In the genomic region with DNA sequence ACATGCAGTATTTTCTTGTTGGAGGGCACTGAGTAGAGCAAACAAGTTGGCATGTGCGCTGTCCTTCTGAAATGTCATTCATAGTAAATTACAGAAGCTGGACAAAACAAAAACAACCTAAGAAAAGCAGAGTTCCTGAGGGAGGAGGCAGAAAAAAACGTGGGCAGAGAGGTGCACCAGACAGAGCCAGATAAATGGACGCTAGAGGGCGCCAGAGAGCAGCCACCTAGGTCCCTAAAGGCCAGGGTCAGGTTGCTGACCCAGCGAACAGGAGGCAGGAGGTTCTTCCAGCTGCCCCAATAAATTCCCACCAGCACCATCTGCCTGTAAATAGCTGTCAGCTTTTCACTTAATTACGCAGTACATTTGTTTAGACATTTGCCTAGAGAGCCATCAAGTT, we compare ENCODE assay signal across 9 mouse cellular contexts.
DNase-seq lines count a peak whose midpoint lies in the region; ATAC-seq and TF ChIP-seq lines count a peak whose summit lies in the region.
"Had no signal": no experiment of that assay in that cellular context is flagged by ENCODE, and none has a peak within 500 bp of the region (broad histone marks: within the 10 kb centered on the region; RNA-seq: fewer than 3 reads in every experiment).

No protein-coding gene starts in this region.

- no peak for ATAC-seq in kidney, embryonic 14.5 days (ENCODE audit: low FRiP score, low TSS enrichment)

- no peaks in the 10 kb centered on the region for H3K27me3 ChIP-seq in kidney, embryonic 14.5 days (ENCODE audit: control insufficient read depth, insufficient read depth, low read length)
- H3K27me3 ChIP-seq in ES-Bruce4 (ENCODE audit: control insufficient read depth, insufficient read depth, low read length, poor library complexity, severe bottlenecking), result no peaks in the 10 kb centered on the region

- TF ChIP-seq CTCF in ES-Bruce4 (IDR thresholded peaks at IDR 0.05; ENCODE audit: low read depth, low read length), result peak; percentile 94

- peak; percentile 11 for DNase-seq in kidney, adult 11 months
- peak; percentile 27 for DNase-seq in 3T3-L1 (ENCODE audit: low read depth, low spot score)
- DNase-seq in cerebellum, adult 8-10 months, result peak; percentile 14
- DNase-seq in kidney, postnatal 10 days, result peak; percentile 49
- DNase-seq in retina, adult 2 months (ENCODE audit: low read depth, low spot score), result peak; percentile 6
- no peak for DNase-seq in B cell, adult 2 months

- H3K4me1 ChIP-seq in kidney, embryonic 14.5 days (ENCODE audit: control insufficient read depth, insufficient read depth, low read length), result no peaks in the 10 kb centered on the region
- no peaks in the 10 kb centered on the region for H3K4me1 ChIP-seq in ES-Bruce4 (ENCODE audit: control insufficient read depth, insufficient read depth, low read length)

- no peak for TF ChIP-seq EP300 in ES-Bruce4 (IDR thresholded peaks at IDR 0.05; ENCODE audit: insufficient read depth, low read depth, low read length)

- WGBS in kidney, embryonic 14.5 days, result 19% methylated on average over 6 of the region's 6 CpGs

- no peaks in the 10 kb centered on the region for H3K36me3 ChIP-seq in kidney, embryonic 14.5 days (ENCODE audit: control insufficient read depth, insufficient read depth, low read length)
- no peaks in the 10 kb centered on the region for H3K36me3 ChIP-seq in ES-Bruce4 (ENCODE audit: control insufficient read depth, insufficient read depth, low read length, poor library complexity, severe bottlenecking)

- H3K4me2 ChIP-seq in kidney, embryonic 14.5 days (replicated peaks; ENCODE audit: low read depth, low read length), result no peak overlapping the region

- no peak overlapping the region for H3K4me3 ChIP-seq in kidney, embryonic 14.5 days (ENCODE audit: low read length)
- H3K4me3 ChIP-seq in ES-Bruce4 (ENCODE audit: low read depth, low read length), result no peak overlapping the region

- no peak overlapping the region for H3K27ac ChIP-seq in kidney, embryonic 14.5 days (ENCODE audit: low read depth, low read length)
- no peak overlapping the region for H3K27ac ChIP-seq in ES-Bruce4 (ENCODE audit: insufficient read depth, low read length)
- H3K27ac ChIP-seq: macrophage had no signal

- TF ChIP-seq POLR2A in ES-Bruce4 (IDR thresholded peaks at IDR 0.05; ENCODE audit: insufficient read depth, low read length), result no peak

- no peak overlapping the region for H3K9ac ChIP-seq in kidney, embryonic 14.5 days (ENCODE audit: low read depth, low read length)
- H3K9ac ChIP-seq in ES-Bruce4 (ENCODE audit: low read depth, poor library complexity, severe bottlenecking), result no peak overlapping the region

- no peaks in the 10 kb centered on the region for H3K9me3 ChIP-seq in kidney, embryonic 14.5 days (ENCODE audit: control insufficient read depth, low read length)
- H3K9me3 ChIP-seq in ES-Bruce4 (replicated peaks; ENCODE audit: control insufficient read depth, insufficient read depth, low read length, poor library complexity, severe bottlenecking), result no peaks in the 10 kb centered on the region

Comparison
In these comparisons a context has a peak if more than half of its experiments do, and no peak if none do; other contexts are left out.
1. DNase-seq: peak in kidney, adult 11 months (single experiment), 3T3-L1 (single experiment), cerebellum, adult 8-10 months (single experiment), kidney, postnatal 10 days (single experiment) and retina, adult 2 months (single experiment); none in B cell, adult 2 months (0 of 2).